In genomic region chr6:147953058-147953679, GRCm38 (mm10) we compare ENCODE assay signal across 8 mouse cellular contexts.
DNase-seq lines count a peak whose midpoint lies in the region; ATAC-seq and TF ChIP-seq lines count a peak whose summit lies in the region.

No protein-coding gene starts in this region.

- peak; percentile 10 to 27 for DNase-seq in cerebellum, postnatal 25 days
- no peak for DNase-seq in cerebellum, adult 11 months
- peak; percentile 70 for DNase-seq in lung, embryonic 14.5 days
- no peak for DNase-seq in lung, adult 2 months
- DNase-seq in retina, postnatal 1 day: peak; percentile 31
- no peak for DNase-seq in spleen, postnatal 14 days (ENCODE audit: low spot score in 2 of 2)

- no peaks in the 10 kb centered on the region for H3K4me1 ChIP-seq in lung, embryonic 14.5 days (ENCODE audit: insufficient read depth)
- no peaks in the 10 kb centered on the region for H3K4me1 ChIP-seq in lung, adult 2 months (ENCODE audit: control insufficient read depth, insufficient read depth, low read length)
- H3K4me1 ChIP-seq in hindbrain, embryonic 12.5 days: no peaks in the 10 kb centered on the region

- no peak overlapping the region for H3K9ac ChIP-seq in lung, embryonic 14.5 days
- 0 out of 2 replicates have a peak overlapping the region, but pooled peaks have one; percentile 8 for H3K9ac ChIP-seq in hindbrain, embryonic 12.5 days

- no peaks in the 10 kb centered on the region for H3K9me3 ChIP-seq in lung, embryonic 14.5 days (ENCODE audit: low read depth, low read length)
- H3K9me3 ChIP-seq in hindbrain, embryonic 12.5 days (replicated peaks): no peaks in the 10 kb centered on the region

- no peaks in the 10 kb centered on the region for H3K27me3 ChIP-seq in lung, embryonic 14.5 days (ENCODE audit: insufficient read depth, low read length)
- H3K27me3 ChIP-seq in hindbrain, embryonic 12.5 days: no peaks in the 10 kb centered on the region

- peak; percentile 25; the same call in 1 of the 2 replicates for ATAC-seq in lung, embryonic 14.5 days (ENCODE audit: insufficient read depth)
- ATAC-seq in hindbrain, embryonic 12.5 days (ENCODE audit: low FRiP score): no peak
- ATAC-seq in erythroblast, adult 5-6 weeks (replicated peaks; ENCODE audit: low FRiP score, poor library complexity, severe bottlenecking): no peak

- no peaks in the 10 kb centered on the region for H3K36me3 ChIP-seq in lung, embryonic 14.5 days (ENCODE audit: insufficient read depth)
- no peaks in the 10 kb centered on the region for H3K36me3 ChIP-seq in hindbrain, embryonic 12.5 days

- 24% methylated on average over 5 of the region's 5 CpGs for WGBS in lung, embryonic 14.5 days
- 40% methylated on average over 5 of the region's 5 CpGs for WGBS in lung, adult 2 months
- WGBS in hindbrain, embryonic 12.5 days: 51% methylated on average over 5 of the region's 5 CpGs

- TF ChIP-seq CTCF in lung, embryonic 14.5 days (IDR thresholded peaks at IDR 0.05; ENCODE audit: low read depth): peak; percentile 66
- no peak for TF ChIP-seq CTCF in lung, adult 2 months (IDR thresholded peaks at IDR 0.05; ENCODE audit: insufficient read depth, low read length)

- no peak overlapping the region for H3K4me3 ChIP-seq in lung, embryonic 14.5 days (ENCODE audit: low read depth, low read length)
- H3K4me3 ChIP-seq in lung, adult 2 months (replicated peaks; ENCODE audit: extremely low read depth, low read depth, low read length): no peak overlapping the region
- H3K4me3 ChIP-seq in hindbrain, embryonic 12.5 days: no peak overlapping the region

- no peak for TF ChIP-seq POLR2A in lung, adult 2 months (IDR thresholded peaks at IDR 0.05; ENCODE audit: borderline replicate concordance, extremely low read depth, low read depth, low read length)

- H3K27ac ChIP-seq in lung, embryonic 14.5 days (ENCODE audit: low read depth): no peak overlapping the region
- H3K27ac ChIP-seq in hindbrain, embryonic 12.5 days: no peak overlapping the region

- no peak overlapping the region for H3K4me2 ChIP-seq in lung, embryonic 14.5 days
- H3K4me2 ChIP-seq in hindbrain, embryonic 12.5 days (replicated peaks): no peak overlapping the region

Comparison
In these comparisons a context has a peak if more than half of its experiments do, and no peak if none do; other contexts are left out.
1. DNase-seq: peak in cerebellum, postnatal 25 days (2 of 2), lung, embryonic 14.5 days (single experiment) and retina, postnatal 1 day (single experiment); none in cerebellum, adult 11 months (single experiment), lung, adult 2 months (single experiment) and spleen, postnatal 14 days (0 of 2).